Mouse (Mus musculus): Measurements from ENCODE around the gene Slc35e2. TPM values are rescaled to one million over a fixed set of nuclear protein-coding genes. Genes with fewer than 3 reads are reported as not detected.
"Not testable (repeated sequence)": the region's sequence is repeated elsewhere in the genome, so short reads cannot be mapped to it uniquely, and the experiment has no call there.

Slc35e2 gene
- total and polyA plus RNA-seq, 3 experiments = 2.3 to 34.4 (median 23.3) TPM

- no peak overlapping the region for H3K4me3 ChIP-seq (ENCODE audit: low read depth, low read length)
- TF ChIP-seq GATA2 (IDR thresholded peaks at IDR 0.05; ENCODE audit: borderline replicate concordance, low read depth, low read length) = no peak
- TF ChIP-seq CTCF (IDR thresholded peaks at IDR 0.05; ENCODE audit: low read depth, low read length) = peak; percentile 29; the same call in 1 of the 2 replicates
- H3K9me3 ChIP-seq (replicated peaks) = no peaks in the 10 kb centered on the region
- H3K27me3 ChIP-seq (ENCODE audit: insufficient read depth, low read length) = no peaks in the 10 kb centered on the region
- peak; percentile 52 for DNase-seq (ENCODE audit: low spot score)
- H3K36me3 ChIP-seq (replicated peaks) = peaks cover 50% of the 10 kb centered on the region
- ATAC-seq (ENCODE audit: extremely low read depth, insufficient number of reproducible peaks, low FRiP score, poor library complexity, severe bottlenecking) = 0 out of 2 replicates have a peak, but pooled peaks have one; percentile 2
- peaks cover 43% of the 10 kb centered on the region for H3K4me1 ChIP-seq (ENCODE audit: insufficient read depth, low read depth, low read length)
Observed at GRCm38 (mm10) chr4:155568170-155568569, 33.0 kb upstream of the Slc35e2 start.

DNA sequence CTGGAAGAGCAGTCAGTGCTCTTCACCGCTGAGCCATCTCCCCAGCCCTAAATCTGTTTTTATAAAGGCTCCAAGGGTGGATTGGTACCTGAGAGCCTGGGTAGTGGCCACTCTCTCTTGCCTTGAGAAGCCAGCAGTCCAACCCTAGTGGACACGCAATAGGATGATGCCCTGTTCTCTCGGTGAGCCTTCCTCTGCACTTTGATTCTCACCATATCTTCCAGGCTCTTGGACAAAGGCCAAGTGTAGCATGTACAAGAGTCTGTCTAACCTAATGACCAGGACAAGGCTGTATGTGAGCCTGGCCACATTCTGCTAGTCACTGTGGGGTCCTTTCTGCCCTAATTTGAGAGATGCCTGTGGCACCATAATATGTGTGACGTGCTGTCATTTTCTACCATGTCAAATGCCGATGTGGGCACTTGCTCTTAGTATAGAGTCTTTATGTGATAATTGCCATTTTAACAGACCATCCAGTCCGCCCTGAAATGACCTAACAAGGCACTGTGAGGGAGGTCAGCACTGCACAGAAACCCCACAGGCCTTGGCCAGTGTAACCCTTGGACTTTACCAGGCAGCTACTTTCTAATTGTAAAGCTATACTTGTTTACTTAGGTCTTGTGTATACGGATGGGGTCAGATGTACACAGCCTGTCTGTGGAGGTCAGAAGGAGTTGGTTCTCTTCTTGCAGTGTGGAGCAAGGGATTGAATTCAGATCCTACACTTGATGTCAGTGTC, 32.4 kb upstream of the Slc35e2 start:
- DNase-seq (ENCODE audit: low spot score) (no peak), ATAC-seq (ENCODE audit: extremely low read depth, insufficient number of reproducible peaks, low FRiP score, poor library complexity, severe bottlenecking) (no peak)
- H3K27me3 ChIP-seq (ENCODE audit: insufficient read depth, low read length) = no peaks in the 10 kb centered on the region
- no peak overlapping the region for H3K4me3 ChIP-seq (ENCODE audit: low read depth, low read length)
- TF ChIP-seq GATA1 (IDR thresholded peaks at IDR 0.05; ENCODE audit: borderline replicate concordance, low read length) (no peak), POLR2AphosphoS5 (IDR thresholded peaks at IDR 0.05; ENCODE audit: insufficient replicate concordance, low read depth, low read length) (no peak), TAL1 (conservative IDR thresholded peaks at IDR 0.05; ENCODE audit: low read depth, low read length) (no peak), GATA2 (IDR thresholded peaks at IDR 0.05; ENCODE audit: borderline replicate concordance, low read depth, low read length) (no peak)
- peaks cover 56% of the 10 kb centered on the region for H3K36me3 ChIP-seq (replicated peaks)
- no peaks in the 10 kb centered on the region for H3K9me3 ChIP-seq (replicated peaks)
- peaks cover 50% of the 10 kb centered on the region for H3K4me1 ChIP-seq (ENCODE audit: insufficient read depth, low read depth, low read length)

DNA sequence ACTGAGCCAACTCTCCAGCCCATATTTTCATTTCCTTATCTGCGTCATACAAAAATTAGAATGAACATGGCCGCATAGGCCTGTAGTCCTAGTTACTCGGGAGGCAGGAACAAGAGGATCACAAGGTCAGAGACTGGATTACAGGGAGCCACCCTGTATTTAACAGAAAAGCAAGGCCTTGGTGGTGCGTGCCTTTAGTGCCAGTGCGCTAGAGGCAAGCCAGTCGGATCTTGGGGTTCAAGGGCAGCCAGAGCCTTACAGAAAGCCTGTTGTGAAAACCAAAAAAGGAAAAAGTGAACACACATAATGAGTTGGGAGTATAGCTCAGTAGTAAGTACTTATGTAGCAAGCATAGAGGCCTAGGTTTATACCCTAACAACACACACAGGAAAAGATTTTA, 31.4 kb upstream of the Slc35e2 start:
- Histone ChIP-seq H3K27me3 (ENCODE audit: insufficient read depth, low read length) (no peaks in the 10 kb centered on the region), H3K36me3 (replicated peaks) (peaks cover 60% of the 10 kb centered on the region), H3K9me3 (replicated peaks) (no peaks in the 10 kb centered on the region), H3K4me1 (ENCODE audit: insufficient read depth, low read depth, low read length) (peaks cover 47% of the 10 kb centered on the region), H3K4me3 (ENCODE audit: low read depth, low read length) (no peak overlapping the region)
- TF ChIP-seq GATA2 (IDR thresholded peaks at IDR 0.05; ENCODE audit: borderline replicate concordance, low read depth, low read length) = no peak
- TF ChIP-seq GATA1 (IDR thresholded peaks at IDR 0.05; ENCODE audit: borderline replicate concordance, low read length) = no peak
- no peak for TF ChIP-seq POLR2AphosphoS5 (IDR thresholded peaks at IDR 0.05; ENCODE audit: insufficient replicate concordance, low read depth, low read length)
- no peak for DNase-seq (ENCODE audit: low spot score)
- no peak for ATAC-seq (ENCODE audit: extremely low read depth, insufficient number of reproducible peaks, low FRiP score, poor library complexity, severe bottlenecking)

DNA sequence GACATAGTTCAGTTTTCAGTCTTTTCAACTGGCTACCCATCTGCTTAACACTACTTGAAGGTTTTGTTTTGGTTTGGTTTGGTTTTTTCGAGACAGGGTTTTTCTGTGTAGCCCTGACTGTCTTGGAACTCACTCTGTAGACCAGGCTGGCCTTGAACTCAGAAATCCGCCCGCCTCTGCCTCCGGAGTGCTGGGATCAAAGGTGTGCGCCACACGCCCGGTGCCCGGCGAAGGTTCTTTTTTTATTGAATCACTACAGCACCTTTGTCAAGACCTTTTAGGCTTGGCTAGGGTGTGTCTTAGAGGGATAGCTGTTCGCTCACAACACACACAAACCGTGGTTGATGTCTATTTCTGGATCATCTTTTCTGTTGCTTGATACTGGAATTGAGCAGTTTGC, 30.9 kb upstream of the Slc35e2 start:
- not testable (repeated sequence) for H3K4me3 ChIP-seq (ENCODE audit: low read depth, low read length); DNase-seq (ENCODE audit: low spot score); ATAC-seq (ENCODE audit: extremely low read depth, insufficient number of reproducible peaks, low FRiP score, poor library complexity, severe bottlenecking); H3K9me3 ChIP-seq (replicated peaks); H3K27me3 ChIP-seq (ENCODE audit: insufficient read depth, low read length)
- Histone ChIP-seq H3K36me3 (replicated peaks) (peaks cover 60% of the 10 kb centered on the region), H3K4me1 (ENCODE audit: insufficient read depth, low read depth, low read length) (peaks cover 45% of the 10 kb centered on the region)

DNA sequence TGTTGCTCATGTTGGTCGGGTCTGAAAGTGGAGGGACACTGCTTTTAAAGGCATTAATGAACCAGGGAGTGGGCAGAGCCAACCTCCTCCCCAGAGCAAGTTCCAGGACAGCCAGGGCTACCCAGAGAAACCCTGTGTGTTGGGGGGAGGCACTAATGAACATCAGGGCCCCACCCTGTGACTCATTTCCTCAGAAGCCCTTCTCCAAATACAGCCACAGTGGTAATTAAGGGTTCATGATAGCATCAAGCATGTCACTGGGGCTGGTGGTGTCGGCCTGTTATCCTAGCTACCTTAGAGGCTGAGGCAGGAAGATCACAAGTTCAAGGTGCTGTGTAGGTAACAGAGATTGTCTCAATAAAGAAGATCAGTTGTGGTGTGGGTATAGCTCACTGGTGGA, 29.8 kb upstream of the Slc35e2 start:
- no peak for DNase-seq (ENCODE audit: low spot score)
- peaks cover 37% of the 10 kb centered on the region for H3K4me1 ChIP-seq (ENCODE audit: insufficient read depth, low read depth, low read length)

GRCm38 (mm10) chr4:155573155-155573554, 28.1 kb upstream of the Slc35e2 start:
- ATAC-seq (ENCODE audit: extremely low read depth, insufficient number of reproducible peaks, low FRiP score, poor library complexity, severe bottlenecking) = no peak
- H3K4me3 ChIP-seq (ENCODE audit: low read depth, low read length) = no peak overlapping the region
- TF ChIP-seq CTCF (IDR thresholded peaks at IDR 0.05; ENCODE audit: low read depth, low read length) = no peak
- no peaks in the 10 kb centered on the region for H3K27me3 ChIP-seq (ENCODE audit: insufficient read depth, low read length)
- peaks cover 69% of the 10 kb centered on the region for H3K36me3 ChIP-seq (replicated peaks)
- DNase-seq (ENCODE audit: low spot score) = no peak
- H3K9me3 ChIP-seq (replicated peaks) = no peaks in the 10 kb centered on the region
- peaks cover 31% of the 10 kb centered on the region for H3K4me1 ChIP-seq (ENCODE audit: insufficient read depth, low read depth, low read length)

More for the DNA sequence above, 29.8 kb upstream of the Slc35e2 start:
- Histone ChIP-seq H3K9me3 (replicated peaks) (no peaks in the 10 kb centered on the region), H3K4me3 (ENCODE audit: low read depth, low read length) (no peak overlapping the region), H3K27me3 (ENCODE audit: insufficient read depth, low read length) (no peaks in the 10 kb centered on the region), H3K36me3 (replicated peaks) (peaks cover 61% of the 10 kb centered on the region)
- peak; percentile 18; the same call in 1 of the 2 replicates for ATAC-seq (ENCODE audit: extremely low read depth, insufficient number of reproducible peaks, low FRiP score, poor library complexity, severe bottlenecking)
- TF ChIP-seq GATA2 (IDR thresholded peaks at IDR 0.05; ENCODE audit: borderline replicate concordance, low read depth, low read length) (no peak), CTCF (IDR thresholded peaks at IDR 0.05; ENCODE audit: low read depth, low read length) (no peak), GATA1 (IDR thresholded peaks at IDR 0.05; ENCODE audit: borderline replicate concordance, low read length) (no peak), POLR2AphosphoS5 (IDR thresholded peaks at IDR 0.05; ENCODE audit: insufficient replicate concordance, low read depth, low read length) (no peak), TAL1 (conservative IDR thresholded peaks at IDR 0.05; ENCODE audit: low read depth, low read length) (no peak)

GRCm38 (mm10) chr4:155573876-155574275, 27.3 kb upstream of the Slc35e2 start:
- ATAC-seq (ENCODE audit: extremely low read depth, insufficient number of reproducible peaks, low FRiP score, poor library complexity, severe bottlenecking) = no peak
- no peak for DNase-seq (ENCODE audit: low spot score)

More at GRCm38 (mm10) chr4:155573876-155574275, 27.3 kb upstream of the Slc35e2 start:
- no peak for TF ChIP-seq GATA1 (IDR thresholded peaks at IDR 0.05; ENCODE audit: borderline replicate concordance, low read length)
- TF ChIP-seq POLR2AphosphoS5 (IDR thresholded peaks at IDR 0.05; ENCODE audit: insufficient replicate concordance, low read depth, low read length) = no peak
- no peak for TF ChIP-seq TAL1 (conservative IDR thresholded peaks at IDR 0.05; ENCODE audit: low read depth, low read length)
- no peak for TF ChIP-seq CTCF (IDR thresholded peaks at IDR 0.05; ENCODE audit: low read depth, low read length)
- TF ChIP-seq GATA2 (IDR thresholded peaks at IDR 0.05; ENCODE audit: borderline replicate concordance, low read depth, low read length) = no peak
- H3K4me3 ChIP-seq (ENCODE audit: low read depth, low read length) = no peak overlapping the region
- H3K4me1 ChIP-seq (ENCODE audit: insufficient read depth, low read depth, low read length) = peaks cover 31% of the 10 kb centered on the region
- no peaks in the 10 kb centered on the region for H3K9me3 ChIP-seq (replicated peaks)
- peaks cover 72% of the 10 kb centered on the region for H3K36me3 ChIP-seq (replicated peaks)
- no peaks in the 10 kb centered on the region for H3K27me3 ChIP-seq (ENCODE audit: insufficient read depth, low read length)

Measured in G1E (cell line).